Mouse (Mus musculus) left cerebral cortex, adult 18-20 months (tissue): ENCODE measurements at regions not wholly inside any gene's neighbourhood (a gene's known extent, or its start where the extent isn't known, plus 50 kb on each side); places are given as distances from the start of the nearest gene placed in this dataset.
A peak's percentile ranks its signal among the peaks of the same experiment; 100 is the strongest.

Source experiments
- DNase-seq, 2 experiments: peaks; one replicate each; pipeline ENCODE4 v3.0.0; 2021 to 2022; ENCODE audit warnings: low spot score in 2 of 2, mixed read lengths in 1 of 2

GRCm38 (mm10) chr3:58138726-58139585, 275.6 kb upstream of the Tsc22d2 start:
- DNase-seq = peak; percentile 44 to 65

GRCm38 (mm10) chr3:58146108-58146507, 268.4 kb upstream of the Tsc22d2 start:
- no peak for DNase-seq

GRCm38 (mm10) chr3:58146762-58147161, 267.8 kb upstream of the Tsc22d2 start:
- no peak for DNase-seq

GRCm38 (mm10) chr3:58153141-58153540, 261.4 kb upstream of the Tsc22d2 start:
- peak; percentile 24 to 36 for DNase-seq

GRCm38 (mm10) chr3:58153874-58154756, 260.4 kb upstream of the Tsc22d2 start:
- no peak for DNase-seq

GRCm38 (mm10) chr3:58159384-58159783, 255.1 kb upstream of the Tsc22d2 start:
- peak in 1 of 2 experiments; percentile 55 for DNase-seq

- no peak for DNase-seq
Observed at GRCm38 (mm10) chr3:58162238-58162637, 252.3 kb upstream of the Tsc22d2 start.

- DNase-seq = peak; percentile 66 to 79
Observed at GRCm38 (mm10) chr3:58163806-58164205, 250.7 kb upstream of the Tsc22d2 start.

GRCm38 (mm10) chr3:58166628-58167027, 247.9 kb upstream of the Tsc22d2 start:
- no peak for DNase-seq

GRCm38 (mm10) chr3:58167121-58167520, 247.4 kb upstream of the Tsc22d2 start:
- no peak for DNase-seq

GRCm38 (mm10) chr3:58167761-58168290, 246.7 kb upstream of the Tsc22d2 start:
- DNase-seq = no peak

GRCm38 (mm10) chr3:58168522-58169185, 245.9 kb upstream of the Tsc22d2 start:
- peak; percentile 20 to 34 for DNase-seq

GRCm38 (mm10) chr3:58169786-58170185, 244.7 kb upstream of the Tsc22d2 start:
- DNase-seq = no peak

GRCm38 (mm10) chr3:58172096-58172495, 242.4 kb upstream of the Tsc22d2 start:
- no peak for DNase-seq

GRCm38 (mm10) chr3:58173821-58174220, 240.7 kb upstream of the Tsc22d2 start:
- DNase-seq = no peak

- DNase-seq = no peak
Observed at GRCm38 (mm10) chr3:58181715-58182114, 232.8 kb upstream of the Tsc22d2 start.

GRCm38 (mm10) chr3:58182299-58182698, 232.2 kb upstream of the Tsc22d2 start:
- no peak for DNase-seq

GRCm38 (mm10) chr3:58183279-58183678, 231.2 kb upstream of the Tsc22d2 start:
- DNase-seq = no peak

- peak in 1 of 2 experiments; percentile 9 for DNase-seq
Observed at GRCm38 (mm10) chr3:58200462-58200861, 214.1 kb upstream of the Tsc22d2 start.

- no peak for DNase-seq
Observed at GRCm38 (mm10) chr3:58202816-58203215, 211.7 kb upstream of the Tsc22d2 start.

GRCm38 (mm10) chr3:58203806-58204205, 210.7 kb upstream of the Tsc22d2 start:
- DNase-seq = no peak
